Mouse (Mus musculus) bone marrow macrophage, adult 2 months (primary cell): Measurements from ENCODE around the gene Nr5a2. TPM values are rescaled to one million over a fixed set of nuclear protein-coding genes. Genes with fewer than 3 reads are reported as not detected.
A peak's percentile ranks its signal among the peaks of the same experiment; 100 is the strongest.

Source experiments
- H3K27ac ChIP-seq: 2 replicates; pipeline ENCODE4 v1.5.1; 2012; ENCODE audit warnings: low read depth, low read length; ENCODE audit not compliant: insufficient read depth
- H3K4me1 ChIP-seq: 2 replicates; pipeline ENCODE4 v1.6.1; 2012; ENCODE audit warnings: low read length; ENCODE audit not compliant: control insufficient read depth, insufficient read depth
- H3K4me3 ChIP-seq: 2 replicates; pipeline ENCODE4 v1.5.1; 2012; ENCODE audit warnings: mild to moderate bottlenecking, low read length, moderate library complexity; ENCODE audit not compliant: insufficient read depth
- CTCF ChIP-seq: IDR thresholded peaks from 2 replicates; pipeline ENCODE4 v1.5.1; 2012; ENCODE audit warnings: low read depth, mild to moderate bottlenecking, low read length, moderate library complexity
- POLR2A ChIP-seq: IDR thresholded peaks from 2 replicates; pipeline ENCODE4 v1.6.1; 2012; ENCODE audit warnings: mild to moderate bottlenecking, low read depth, low read length, borderline replicate concordance
- polyA plus RNA-seq: library from polyadenylated mRNA; stranded (reverse); fragments of >200 nt; gene quantifications from 2 replicates; pipeline ENCODE4 v1.2.4, GENCODE M21; 2012; ENCODE audit not compliant: missing spikeins, insufficient read depth, insufficient read length

Gene Nr5a2
- polyA plus RNA-seq, 1 experiment: not detected

- Histone ChIP-seq H3K4me1 (no peaks in the 10 kb centered on the region; the same call in 1 of the 2 replicates), H3K4me3 (peak overlapping the region; percentile 17; the same call in 1 of the 2 replicates), H3K27ac (no peak overlapping the region)
- TF ChIP-seq CTCF (no peak), POLR2A (no peak)
These were observed 10.9 kb downstream of the Nr5a2 start for GRCm38 (mm10) chr1:136949323-136949741.

GRCm38 (mm10) chr1:136948511-136949275 is 11.6 kb downstream of the Nr5a2 start:
- TF ChIP-seq POLR2A: no peak
- no peak for TF ChIP-seq CTCF
- H3K4me1 ChIP-seq: no peaks in the 10 kb centered on the region; the same call in 1 of the 2 replicates
- no peak overlapping the region for H3K27ac ChIP-seq
- peak overlapping the region; percentile 17 for H3K4me3 ChIP-seq

- H3K4me1 ChIP-seq: no peaks in the 10 kb centered on the region; the same call in 1 of the 2 replicates
- H3K27ac ChIP-seq: no peak overlapping the region
- TF ChIP-seq CTCF (no peak), POLR2A (no peak)
- H3K4me3 ChIP-seq: no peak overlapping the region
These were observed 12.2 kb downstream of the Nr5a2 start for GRCm38 (mm10) chr1:136948127-136948422.

DNA sequence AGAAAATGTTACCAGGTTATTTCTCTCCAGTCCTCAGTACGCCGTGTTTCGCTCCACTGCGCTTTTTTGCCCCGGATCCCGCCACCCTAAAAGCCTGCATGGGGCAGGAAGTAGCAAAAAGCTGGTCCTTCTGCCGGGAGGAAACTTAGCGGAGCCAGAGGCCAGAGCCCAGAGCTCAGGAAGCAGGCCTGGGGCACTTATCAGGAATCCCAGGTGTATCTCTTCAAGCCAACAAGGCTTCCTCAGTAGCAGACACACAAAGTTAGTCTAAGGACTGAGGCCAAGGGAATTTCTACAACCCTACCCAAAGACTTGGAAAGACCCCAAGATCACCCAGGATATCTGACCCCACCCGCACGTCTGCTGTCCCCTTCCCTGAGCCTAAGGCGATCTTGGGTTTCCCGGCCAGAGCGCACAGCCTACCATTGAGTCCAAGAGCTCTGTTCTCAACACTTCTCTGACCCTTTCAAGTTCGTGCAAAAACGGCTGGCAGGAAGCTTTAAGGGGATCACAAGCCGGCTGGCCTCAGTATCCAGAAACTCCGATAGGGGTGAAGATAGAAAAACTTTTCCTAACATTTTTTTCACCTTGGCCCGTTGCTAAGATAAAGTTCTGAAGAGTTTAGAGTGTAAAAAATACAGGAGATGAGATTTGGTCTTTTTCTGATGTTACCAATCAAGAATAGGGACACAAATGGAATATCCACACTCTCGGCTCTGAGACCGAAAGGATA is 12.7 kb downstream of the Nr5a2 start:
- Histone ChIP-seq H3K27ac (no peak overlapping the region), H3K4me1 (no peaks in the 10 kb centered on the region), H3K4me3 (no peak overlapping the region)
- no peak for TF ChIP-seq POLR2A
- TF ChIP-seq CTCF: no peak

DNA sequence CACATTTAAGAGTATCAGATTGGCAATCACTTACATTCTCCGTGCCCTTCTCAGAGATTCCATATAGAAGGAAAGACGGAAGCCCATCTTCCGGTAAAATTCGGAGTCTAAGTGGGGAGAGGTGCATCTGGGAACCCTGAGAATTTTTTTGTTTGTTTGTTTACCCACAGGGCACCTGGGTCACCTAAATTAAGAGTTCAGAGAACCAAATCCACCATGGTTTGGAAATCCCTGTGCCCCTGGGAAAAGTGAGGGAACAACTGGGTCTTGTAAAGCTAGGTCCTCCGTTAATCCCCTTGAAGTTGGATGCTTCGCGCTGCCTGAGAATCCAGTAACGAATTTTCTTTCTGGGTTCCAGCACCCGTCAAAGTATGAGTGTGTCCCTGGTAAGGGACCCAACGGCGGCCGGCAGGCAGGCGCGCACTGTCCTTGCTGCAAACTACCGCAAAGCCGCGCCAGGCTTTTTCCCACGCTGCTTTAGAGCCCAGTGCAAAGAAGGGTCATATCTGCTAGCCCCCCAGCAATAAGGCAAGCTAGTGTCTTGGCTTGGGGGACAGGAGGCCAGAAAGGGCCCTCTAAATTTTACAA is 13.3 kb downstream of the Nr5a2 start:
- Histone ChIP-seq H3K4me3 (no peak overlapping the region), H3K4me1 (no peaks in the 10 kb centered on the region), H3K27ac (no peak overlapping the region)
- TF ChIP-seq POLR2A: no peak
- no peak for TF ChIP-seq CTCF

DNA sequence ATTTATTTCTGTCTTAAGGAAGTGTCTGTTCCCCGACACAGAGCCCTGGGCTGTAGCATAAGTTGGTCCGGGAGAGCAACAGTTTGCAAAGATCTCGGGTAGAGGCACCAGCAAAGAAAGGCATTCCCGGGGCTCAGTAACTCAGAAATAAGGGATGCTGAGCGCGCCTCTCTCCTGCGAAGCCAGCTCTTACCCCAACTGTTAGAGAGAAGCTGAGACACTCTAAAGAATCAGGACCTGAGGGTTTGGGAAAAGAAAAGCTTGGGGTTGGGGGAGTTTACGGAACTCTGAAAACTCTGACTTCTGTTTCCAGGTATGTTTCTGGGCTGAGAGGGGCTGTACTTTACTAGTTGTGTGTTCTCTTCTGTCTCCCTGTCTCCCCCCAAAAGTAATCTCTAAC is 13.8 kb downstream of the Nr5a2 start:
- Histone ChIP-seq H3K4me1 (no peaks in the 10 kb centered on the region), H3K27ac (no peak overlapping the region), H3K4me3 (no peak overlapping the region)
- TF ChIP-seq POLR2A: no peak
- no peak for TF ChIP-seq CTCF

DNA sequence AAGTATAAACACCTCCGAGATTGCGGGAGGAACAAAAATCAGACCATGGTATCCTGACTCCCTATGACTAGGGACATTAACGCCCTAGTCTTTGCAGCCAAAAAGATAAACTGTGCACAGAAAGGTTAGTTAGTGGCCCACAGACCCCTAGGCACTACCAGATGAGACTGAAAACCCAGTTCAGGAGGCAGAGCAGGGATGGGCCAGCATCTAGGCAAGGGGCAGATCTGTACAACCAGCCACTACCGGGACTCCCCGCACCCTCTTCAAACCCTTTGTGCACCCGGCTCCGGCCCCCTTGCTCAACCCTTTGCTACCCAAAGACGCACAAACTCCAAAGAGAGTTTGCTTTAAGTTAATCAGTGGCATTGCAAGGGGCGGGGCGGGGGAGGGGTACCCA is 14.4 kb downstream of the Nr5a2 start:
- Histone ChIP-seq H3K4me3 (no peak overlapping the region), H3K4me1 (no peaks in the 10 kb centered on the region), H3K27ac (no peak overlapping the region)
- no peak for TF ChIP-seq CTCF
- TF ChIP-seq POLR2A: no peak

GRCm38 (mm10) chr1:136945426-136945825 is 14.8 kb downstream of the Nr5a2 start:
- no peak for TF ChIP-seq CTCF
- TF ChIP-seq POLR2A: no peak
- H3K4me3 ChIP-seq: no peak overlapping the region
- H3K27ac ChIP-seq: no peak overlapping the region

DNA sequence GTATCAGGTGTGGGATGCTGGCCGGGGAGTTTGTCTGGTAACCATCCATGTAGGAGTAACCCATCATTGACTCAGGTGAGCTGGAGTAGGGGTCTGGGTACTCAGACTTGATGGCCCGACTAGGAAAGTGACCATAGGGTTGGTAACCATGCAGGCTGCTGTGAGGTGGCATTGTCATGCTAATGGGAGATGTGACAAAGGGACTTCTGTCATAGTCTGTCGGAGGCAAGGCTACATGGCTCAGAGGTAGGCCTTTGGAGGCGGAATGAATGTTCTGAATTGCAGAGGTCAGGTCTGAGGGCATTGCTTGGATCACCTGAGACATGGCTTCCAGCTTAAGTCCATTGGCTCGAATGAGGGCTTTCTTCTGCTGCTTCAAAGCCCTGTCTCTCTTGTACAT is 19.6 kb downstream of the Nr5a2 start:
- Histone ChIP-seq H3K4me1 (no peaks in the 10 kb centered on the region), H3K4me3 (no peak overlapping the region), H3K27ac (no peak overlapping the region)
- TF ChIP-seq CTCF (no peak), POLR2A (no peak)

More at GRCm38 (mm10) chr1:136945426-136945825, 14.8 kb downstream of the Nr5a2 start:
- H3K4me1 ChIP-seq: no peaks in the 10 kb centered on the region

- Histone ChIP-seq H3K4me1 (no peaks in the 10 kb centered on the region), H3K27ac (no peak overlapping the region), H3K4me3 (no peak overlapping the region)
- no peak for TF ChIP-seq POLR2A
- TF ChIP-seq CTCF: no peak
These were observed 21.0 kb downstream of the Nr5a2 start for GRCm38 (mm10) chr1:136939220-136939619.
